Mouse (Mus musculus) left cerebral cortex, adult 8-10 months (tissue): ENCODE measurements around the gene Nfkbia. TPM values are rescaled to one million over a fixed set of nuclear protein-coding genes. Genes with fewer than 3 reads are reported as not detected.

Experiments used
- DNase-seq, 2 experiments: peaks; one replicate each; pipeline ENCODE4 v3.0.0; 2022; ENCODE audit warnings: low spot score in 2 of 2
- total RNA-seq, 4 experiments: library from RNA; stranded (reverse); gene quantifications; 2 replicates each; pipeline ENCODE4 v1.2.4; 2022

The Nfkbia gene
- total RNA-seq, 4 experiments from 2014 or later: 30.4 to 36.8 (median 35.1) TPM

GRCm38 (mm10) chr12:55444031-55444451 is 48.4 kb downstream of the Nfkbia start:
- DNase-seq: no peak

- DNase-seq: no peak
Measured at GRCm38 (mm10) chr12:55442861-55443850, 49.3 kb downstream of the Nfkbia start.

DNA sequence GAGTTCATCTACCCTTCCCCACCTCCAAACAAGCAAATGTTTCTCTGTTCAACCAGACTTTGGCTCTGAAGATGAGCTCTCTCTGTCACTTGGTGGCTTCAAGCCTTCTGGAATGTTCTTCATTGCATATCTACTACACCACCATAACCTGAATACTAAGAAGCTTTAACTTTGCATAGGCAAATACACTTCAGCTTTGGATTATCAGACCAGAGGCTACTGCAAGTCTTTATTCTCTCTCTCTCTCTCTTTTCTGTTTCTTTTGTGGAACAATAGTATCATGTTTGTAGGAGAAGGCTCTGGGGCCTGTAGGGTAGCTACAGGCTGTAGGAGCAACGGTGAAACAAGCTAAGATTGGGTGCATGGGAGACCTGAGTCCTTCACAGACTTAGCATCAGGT is 50.2 kb downstream of the Nfkbia start:
- no peak for DNase-seq

GRCm38 (mm10) chr12:55440416-55440815 is 52.0 kb downstream of the Nfkbia start:
- no peak for DNase-seq

Other genes starting within 250 kb of the Nfkbia start
- gene 1110008L16Rik, start 193.1 kb downstream of the Nfkbia start, total RNA-seq: 10 to 100 TPM in 2 of 4 experiments, 1 to 10 TPM in 2; 8.9 to 11.5 (median 10.3) TPM
- 10 to 100 TPM; 11.6 to 13.8 (median 12.8) TPM for gene Ppp2r3c, start 189.6 kb downstream of the Nfkbia start, total RNA-seq
- gene Psma6, start 108.4 kb downstream of the Nfkbia start, total RNA-seq: 100 to 1,000 TPM; 137 to 150 (median 142) TPM
- gene Aldoart2, start 72.6 kb upstream of the Nfkbia start, total RNA-seq: not detected
- under 1 TPM; 0.21 to 0.46 (median 0.24) TPM for gene Insm2, start 106.8 kb upstream of the Nfkbia start, total RNA-seq